Mouse (Mus musculus) liver, embryonic 14.5 days (tissue): ENCODE results near the gene Ankrd36. TPM values are rescaled to one million over a fixed set of nuclear protein-coding genes. Genes with fewer than 3 reads are reported as not detected.

Source experiments
- ATAC-seq: fragments of 200-750 bp; cut with Nextera tagmentation; 2 replicates; pipeline ENCODE4 v1.8.0; 2017; ENCODE audit warnings: moderate number of reproducible peaks, mild to moderate bottlenecking, moderate library complexity; ENCODE audit not compliant: insufficient read depth
- DNase-seq, 3 experiments: peaks; one replicate each; pipeline ENCODE4 v3.0.0-alpha.2; 2012 to 2013; ENCODE audit warnings: low read depth in 3 of 3, low spot score in 3 of 3
- H3K27ac ChIP-seq: fragments of 300-500 bp; sonication (generic); 2 replicates; pipeline ENCODE4 v1.5.1; 2014; ENCODE audit warnings: moderate library complexity, mild to moderate bottlenecking, control low read depth, inconsistent platforms
- H3K27me3 ChIP-seq: fragments of 300-500 bp; sonication (generic); 2 replicates; pipeline ENCODE4 v1.6.1; 2014; ENCODE audit warnings: mild to moderate bottlenecking, low read length, moderate library complexity; ENCODE audit not compliant: control insufficient read depth, insufficient read depth
- H3K36me3 ChIP-seq: fragments of 300-500 bp; sonication (generic); replicated peaks from 2 replicates; pipeline ENCODE4 v1.6.1; 2014; ENCODE audit warnings: low read depth; ENCODE audit not compliant: control insufficient read depth, insufficient read depth
- H3K4me1 ChIP-seq, 2 experiments: fragments of 200-500 bp in 1 of 2; fragments of 300-500 bp in 1 of 2; sonication (generic) in 1 of 2; replicated peaks; 2 replicates each; pipeline ENCODE4 v1.6.1; 2012 to 2014; ENCODE audit warnings: antibody characterized with exemption in 1 of 2, inconsistent platforms in 1 of 2, low read length in 1 of 2; ENCODE audit not compliant: control insufficient read depth in 2 of 2, insufficient read depth in 2 of 2
- H3K4me2 ChIP-seq: fragments of 300-500 bp; sonication (generic); 2 replicates; pipeline ENCODE4 v1.6.1; 2014; ENCODE audit warnings: low read depth, mild to moderate bottlenecking, control low read depth, moderate library complexity
- H3K4me3 ChIP-seq, 2 experiments: fragments of 200-500 bp in 1 of 2; fragments of 300-500 bp in 1 of 2; sonication (generic) in 1 of 2; 2 replicates each; pipeline ENCODE4 v1.5.1; 2012 to 2014; ENCODE audit warnings: low read depth in 2 of 2, low read length in 2 of 2, mild to moderate bottlenecking in 2 of 2, control low read depth in 1 of 2, inconsistent platforms in 1 of 2, moderate library complexity in 1 of 2; ENCODE audit not compliant: insufficient read depth in 1 of 2
- H3K9ac ChIP-seq: fragments of 300-500 bp; sonication (generic); replicated peaks from 2 replicates; pipeline ENCODE4 v1.6.1; 2014; ENCODE audit warnings: mild to moderate bottlenecking, control low read depth, moderate library complexity
- H3K9me3 ChIP-seq: fragments of 300-500 bp; sonication (generic); 2 replicates; pipeline ENCODE4 v1.6.1; 2016; ENCODE audit warnings: low read length, mixed read lengths; ENCODE audit not compliant: control insufficient read depth
- CTCF ChIP-seq: IDR thresholded peaks from 2 replicates; pipeline ENCODE4 v1.5.1; 2016; ENCODE audit warnings: antibody characterized with exemption, low read depth, control low read depth
- EP300 ChIP-seq: IDR thresholded peaks from 2 replicates; pipeline ENCODE4 v1.6.1; 2016; ENCODE audit warnings: antibody characterized with exemption, low read depth
- WGBS: fragments of 180-500 bp; shearing (Covaris S2); extraction: QIAGEN DNeasy Blood & Tissue Kit; methylation state at CpG from one replicate; pipeline ENCODE4 v1.1.7; 2014; ENCODE audit not compliant: insufficient replicate concordance; 5-methylcytosine and 5-hydroxymethylcytosine counted together
- polyA plus RNA-seq, 2 experiments: library from polyadenylated mRNA; depleted of rRNA in 1 of 2; stranded (reverse) in 1 of 2; unstranded in 1 of 2; fragments of >200 nt; fragmentation: Nextera tagmentation in 1 of 2; extraction: Ambion mirVana in 1 of 2; gene quantifications; 2 replicates each; pipeline versions ENCODE4 v1.2.1 to v1.2.3; 2012 to 2014

The Ankrd36 gene
- polyA plus RNA-seq, 2 experiments: 0.66 to 1.2 TPM

DNA sequence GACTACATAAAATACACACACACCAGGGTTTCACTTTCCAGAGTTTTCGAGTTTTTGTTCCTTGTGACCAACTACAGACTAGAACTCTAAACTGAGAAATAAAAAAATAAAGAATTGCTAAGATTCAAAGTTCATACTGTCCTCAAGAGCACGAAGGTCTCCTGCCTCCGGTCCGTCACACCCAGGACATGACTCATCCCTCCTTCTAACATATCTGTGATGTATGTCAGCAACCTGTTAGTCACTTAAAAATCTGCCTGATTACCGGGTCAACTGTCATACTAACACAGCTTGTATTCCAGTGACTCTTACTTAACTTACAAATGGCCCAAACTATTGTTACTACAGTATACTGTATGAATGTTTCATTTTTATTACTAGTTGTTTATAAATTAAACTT, 167.7 kb downstream of the Ankrd36 start:
- Histone ChIP-seq H3K9ac (no peak overlapping the region), H3K27ac (no peak overlapping the region), H3K27me3 (no peaks in the 10 kb centered on the region), H3K4me2 (no peak overlapping the region), H3K36me3 (no peaks in the 10 kb centered on the region), H3K4me3 (no peak overlapping the region), H3K9me3 (no peaks in the 10 kb centered on the region), H3K4me1 (peaks cover 6 to 9% of the 10 kb centered on the region in 2 experiments; a peak in 3 of 4 replicates)
- DNase-seq (no peak), ATAC-seq (no peak)
- no peak for TF ChIP-seq CTCF
- no peak for TF ChIP-seq EP300
- WGBS: 49% methylated on average over 5 of the region's 5 CpGs

Other genes with a start within 250 kb of the Ankrd36 start
- 1.4 and 1.5 TPM in 2 replicates for gene Znrf3, start 124.8 kb upstream of the Ankrd36 start, polyA plus RNA-seq (2012; rRNA removed)
- 2.3 and 2.4 TPM in 2 replicates for gene Znrf3, start 124.8 kb upstream of the Ankrd36 start, polyA plus RNA-seq (2014; fragmentation: Nextera tagmentation; extraction: Ambion mirVana)
- 32.0 and 33.6 TPM in 2 replicates for gene Xbp1, start 49.0 kb upstream of the Ankrd36 start, polyA plus RNA-seq (2012; rRNA removed)
- gene Xbp1, start 49.0 kb upstream of the Ankrd36 start, polyA plus RNA-seq (2014; fragmentation: Nextera tagmentation; extraction: Ambion mirVana): 87.4 and 92.5 TPM in 2 replicates
- gene Ccdc117, start 27.5 kb upstream of the Ankrd36 start, polyA plus RNA-seq (2012; rRNA removed): 3.9 and 6.3 TPM in 2 replicates
- gene Ccdc117, start 27.5 kb upstream of the Ankrd36 start, polyA plus RNA-seq (2014; fragmentation: Nextera tagmentation; extraction: Ambion mirVana): 7.5 and 8.5 TPM in 2 replicates
- 46.6 and 61.8 TPM in 2 replicates for gene Mrps24, start 146.0 kb downstream of the Ankrd36 start, polyA plus RNA-seq (2012; rRNA removed)
- 130 TPM in 2 replicates for gene Mrps24, start 146.0 kb downstream of the Ankrd36 start, polyA plus RNA-seq (2014; fragmentation: Nextera tagmentation; extraction: Ambion mirVana)
- 2.9 and 3.5 TPM in 2 replicates for gene Urgcp, start 192.7 kb downstream of the Ankrd36 start, polyA plus RNA-seq (2012; rRNA removed)
- gene Urgcp, start 192.7 kb downstream of the Ankrd36 start, polyA plus RNA-seq (2014; fragmentation: Nextera tagmentation; extraction: Ambion mirVana): 4.7 and 6.3 TPM in 2 replicates
- 27.8 and 31.3 TPM in 2 replicates for gene Dbnl, start 218.8 kb downstream of the Ankrd36 start, polyA plus RNA-seq (2012; rRNA removed)
- 35.9 and 39.7 TPM in 2 replicates for gene Dbnl, start 218.8 kb downstream of the Ankrd36 start, polyA plus RNA-seq (2014; fragmentation: Nextera tagmentation; extraction: Ambion mirVana)
- gene Pgam2, start 234.0 kb downstream of the Ankrd36 start, polyA plus RNA-seq (2012; rRNA removed): 0.15 and 0.36 TPM in 2 replicates
- gene Pgam2, start 234.0 kb downstream of the Ankrd36 start, polyA plus RNA-seq (2014; fragmentation: Nextera tagmentation; extraction: Ambion mirVana): 1.2 and 1.5 TPM in 2 replicates